Mouse (Mus musculus) CH12F3 (cell line): ENCODE data around the gene Lsm7.
"Not testable (repeated sequence)": the region's sequence is repeated elsewhere in the genome, so short reads cannot be mapped to it uniquely, and the experiment has no call there.

ENCODE experiments used
- in situ Hi-C: fragments of 300-500 bp; cut with MboI; formaldehyde crosslinking; loops from 2 replicates; pipeline ENCODE4 v1.14.3; 2020; ENCODE audit warnings: low sequenced_read_pairs

Gene Lsm7

GRCm38 (mm10) chr10:80817164-80817563, 37.8 kb downstream of the Lsm7 start:
- in situ Hi-C loops = no loop called here

- in situ Hi-C loops = not testable (repeated sequence)
These were observed 38.7 kb downstream of the Lsm7 start for GRCm38 (mm10) chr10:80816303-80816702.

GRCm38 (mm10) chr10:80814800-80815199, 40.2 kb downstream of the Lsm7 start:
- in situ Hi-C loops = no loop called here

GRCm38 (mm10) chr10:80813366-80813765, 41.6 kb downstream of the Lsm7 start, which contains the start of gene Jsrp1:
Gene Jsrp1, minus strand, starts transcription at chr10:80813498.
- in situ Hi-C loops = no loop called here

- in situ Hi-C loops = no loop called here
These were observed 42.5 kb downstream of the Lsm7 start for GRCm38 (mm10) chr10:80812391-80813041.

- in situ Hi-C loops = no loop called here
These were observed 44.9 kb downstream of the Lsm7 start for GRCm38 (mm10) chr10:80810084-80810483.

GRCm38 (mm10) chr10:80808985-80809632, 45.9 kb downstream of the Lsm7 start:
- in situ Hi-C loops = no loop called here

GRCm38 (mm10) chr10:80808099-80808984, 46.7 kb downstream of the Lsm7 start:
- in situ Hi-C loops = no loop called here

- in situ Hi-C loops = no loop called here
These were observed 47.9 kb downstream of the Lsm7 start for GRCm38 (mm10) chr10:80807057-80807627.

- in situ Hi-C loops = no loop called here
These were observed 48.5 kb downstream of the Lsm7 start for GRCm38 (mm10) chr10:80806341-80807056.

GRCm38 (mm10) chr10:80805925-80806324, 49.1 kb downstream of the Lsm7 start:
- in situ Hi-C loops = no loop called here

GRCm38 (mm10) chr10:80805322-80805721, 49.7 kb downstream of the Lsm7 start:
- in situ Hi-C loops = no loop called here

- in situ Hi-C loops = no loop called here
These were observed 50.1 kb downstream of the Lsm7 start, which contains the start of gene Amh for GRCm38 (mm10) chr10:80804916-80805315. Gene Amh, plus strand, starts transcription at chr10:80805243.

- in situ Hi-C loops = no loop called here
These were observed 50.7 kb downstream of the Lsm7 start for GRCm38 (mm10) chr10:80804340-80804739.

GRCm38 (mm10) chr10:80802996-80803395, 52.0 kb downstream of the Lsm7 start:
- in situ Hi-C loops = no loop called here
